In the genomic region with DNA sequence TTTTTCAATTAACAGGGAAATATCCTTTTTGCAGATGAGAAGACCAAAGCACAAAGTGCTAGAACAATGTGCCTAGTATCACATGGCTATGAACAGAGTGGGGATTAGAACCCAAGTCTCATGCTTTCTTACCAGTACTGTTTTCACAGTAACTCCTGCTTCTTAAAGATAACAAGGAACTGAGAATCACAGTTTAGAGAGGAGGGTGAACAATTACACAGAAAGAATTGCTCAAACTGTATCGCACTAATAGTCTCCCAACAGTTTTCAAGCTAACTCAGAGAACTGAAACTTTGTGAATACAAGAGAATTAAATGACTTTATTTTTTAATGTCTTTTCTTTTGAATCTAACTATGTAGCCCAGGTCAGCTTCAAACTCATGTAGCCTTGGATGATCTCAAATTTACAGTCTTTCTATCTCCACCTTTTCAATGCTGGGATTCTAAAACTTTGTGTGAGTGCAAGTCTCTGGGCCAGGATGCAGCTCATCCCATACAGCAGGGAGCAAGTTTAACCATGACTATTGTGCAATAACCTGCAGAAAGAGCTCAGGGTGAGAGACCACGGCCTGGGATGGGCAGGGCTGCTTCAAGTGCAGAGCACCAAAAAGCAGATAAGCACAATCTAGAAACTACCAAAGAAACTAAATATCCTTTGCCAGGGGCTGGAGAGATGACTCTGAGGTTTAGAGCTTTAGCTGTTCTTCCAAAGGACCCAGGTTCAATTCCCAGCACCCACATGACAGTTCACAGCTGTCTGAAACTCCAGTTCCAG, we compare ENCODE assay signal across 1 mouse cellular context.
TF ChIP-seq lines count a peak whose summit lies in the region.

No protein-coding gene starts in this region.

TF ChIP-seq in MEL, 35 proteins besides CTCF, POLR2A, EP300 and RAD21 (continued from another document):
- no peak for TF ChIP-seq KAT2A (conservative IDR thresholded peaks at IDR 0.05; ENCODE audit: low read depth, low read length)
- no peak for TF ChIP-seq BHLHE40 (IDR thresholded peaks at IDR 0.05; ENCODE audit: borderline replicate concordance, low read depth, low read length)
- no peak for TF ChIP-seq ZC3H11A (IDR thresholded peaks at IDR 0.05; ENCODE audit: low read depth, low read length)
- no peak for TF ChIP-seq POLR2AphosphoS2 (IDR thresholded peaks at IDR 0.05; ENCODE audit: low read length)
- no peak for TF ChIP-seq NELFE (IDR thresholded peaks at IDR 0.05; ENCODE audit: low read depth, low read length)
- peak; percentile 44; the same call in 1 of the 2 replicates for TF ChIP-seq ETS1 (IDR thresholded peaks at IDR 0.05; ENCODE audit: low read depth, low read length)
- TF ChIP-seq TAL1 (IDR thresholded peaks at IDR 0.05; ENCODE audit: low read length): peak; percentile 63
- peak; percentile 63 for TF ChIP-seq GATA1 (IDR thresholded peaks at IDR 0.05; ENCODE audit: low read depth, low read length)
- TF ChIP-seq SMC3 (IDR thresholded peaks at IDR 0.05; ENCODE audit: low read depth, low read length): no peak
- TF ChIP-seq ZKSCAN1 (IDR thresholded peaks at IDR 0.05; ENCODE audit: low read depth, low read length): no peak
- TF ChIP-seq HCFC1 (IDR thresholded peaks at IDR 0.05; ENCODE audit: low read depth, low read length): no peak
- TF ChIP-seq USF1 (IDR thresholded peaks at IDR 0.05; ENCODE audit: low read depth, low read length): no peak
- no peak for TF ChIP-seq JUND (IDR thresholded peaks at IDR 0.05; ENCODE audit: low read depth, low read length)
